Mouse (Mus musculus) testis, adult 2 months (tissue): ENCODE measurements at regions not wholly inside any gene's neighbourhood (a gene's known extent, or its start where the extent isn't known, plus 50 kb on each side); places are given as distances from the start of the nearest gene placed in this dataset.

ENCODE experiments used
- CTCF ChIP-seq: fragments of 200-500 bp; IDR thresholded peaks from 2 replicates; pipeline ENCODE4 v1.5.1; 2012; ENCODE audit warnings: low read depth, mild to moderate bottlenecking, inconsistent platforms, low read length, moderate library complexity; ENCODE audit not compliant: control insufficient read depth, insufficient read depth, insufficient replicate concordance
- POLR2A ChIP-seq: fragments of 200-500 bp; IDR thresholded peaks from 2 replicates; pipeline ENCODE4 v1.6.1; 2012; ENCODE audit warnings: low read depth, mild to moderate bottlenecking, inconsistent platforms, low read length, moderate library complexity; ENCODE audit not compliant: control insufficient read depth

DNA sequence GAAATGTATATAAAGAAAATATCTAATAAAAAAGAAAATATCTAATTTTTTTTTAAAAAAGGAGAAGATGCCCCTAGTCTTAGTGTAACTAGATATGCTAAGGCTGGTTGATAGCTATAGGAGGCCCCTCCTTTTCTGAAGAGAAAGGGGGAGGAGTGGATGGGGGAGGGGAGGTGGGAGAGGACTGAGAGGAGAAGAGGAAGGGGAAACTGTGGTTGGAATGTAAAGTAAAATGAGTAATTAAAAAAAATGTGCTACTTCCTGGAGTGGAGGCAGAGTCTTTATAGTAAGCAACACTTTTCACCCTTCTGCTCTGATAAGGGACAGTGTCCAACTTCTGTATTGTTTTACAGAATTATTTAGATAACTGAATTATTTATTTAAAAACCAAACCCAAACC lies 513.6 kb upstream of the Fam160b2 start:
- no peak for TF ChIP-seq CTCF
- TF ChIP-seq POLR2A, result no peak
